Mouse (Mus musculus) heart, embryonic 15.5 days (tissue): ENCODE measurements around the gene Olfr401. TPM values are rescaled to one million over a fixed set of nuclear protein-coding genes. Genes with fewer than 3 reads are reported as not detected.
"Not testable (repeated sequence)": the region's sequence is repeated elsewhere in the genome, so short reads cannot be mapped to it uniquely, and the experiment has no call there.

Experiments
- ATAC-seq: fragments of 200-750 bp; cut with Nextera tagmentation; replicated peaks from 2 replicates; pipeline ENCODE4 v1.8.0; 2017; ENCODE audit warnings: low read depth, moderate TSS enrichment; ENCODE audit not compliant: insufficient number of reproducible peaks, insufficient read depth, low FRiP score
- H3K27ac ChIP-seq: fragments of 300-500 bp; sonication (generic); 2 replicates; pipeline ENCODE4 v1.5.1; 2015; ENCODE audit warnings: mild to moderate bottlenecking, inconsistent platforms
- H3K27me3 ChIP-seq: fragments of 300-500 bp; sonication (generic); 2 replicates; pipeline ENCODE4 v1.6.1; 2015; ENCODE audit warnings: inconsistent platforms
- H3K36me3 ChIP-seq: fragments of 300-500 bp; sonication (generic); 2 replicates; pipeline ENCODE4 v1.6.1; 2015; ENCODE audit warnings: mild to moderate bottlenecking, inconsistent platforms
- H3K4me1 ChIP-seq: fragments of 300-500 bp; sonication (generic); replicated peaks from 2 replicates; pipeline ENCODE4 v1.6.1; 2015; ENCODE audit warnings: inconsistent platforms
- H3K4me2 ChIP-seq: fragments of 300-500 bp; sonication (generic); 2 replicates; pipeline ENCODE4 v1.6.1; 2015; ENCODE audit warnings: inconsistent platforms, mild to moderate bottlenecking, moderate library complexity
- H3K4me3 ChIP-seq: fragments of 300-500 bp; sonication (generic); 2 replicates; pipeline ENCODE4 v1.5.1; 2015; ENCODE audit warnings: mild to moderate bottlenecking, inconsistent platforms
- H3K9ac ChIP-seq: fragments of 300-500 bp; sonication (generic); 2 replicates; pipeline ENCODE4 v1.6.1; 2015; ENCODE audit warnings: mild to moderate bottlenecking, inconsistent platforms
- H3K9me3 ChIP-seq: fragments of 300-500 bp; sonication (generic); replicated peaks from 2 replicates; pipeline ENCODE4 v1.6.1; 2016; ENCODE audit warnings: inconsistent platforms
- WGBS: fragments of 180-500 bp; shearing (Covaris S2); methylation state at CpG from one replicate; pipeline ENCODE4 v1.1.7; 2015; ENCODE audit warnings: mixed read lengths; 5-methylcytosine and 5-hydroxymethylcytosine counted together
- polyA plus RNA-seq: library from polyadenylated mRNA; unstranded; fragments of >200 nt; fragmentation: Nextera tagmentation; extraction: Ambion mirVana; gene quantifications from 2 replicates; pipeline ENCODE4 v1.2.1, GENCODE M21; 2015

The Olfr401 gene
- polyA plus RNA-seq, result not detected in 2 replicates

GRCm38 (mm10) chr11:74113412-74113811 is at the start of gene Olfr401:
Gene Olfr401 (plus strand): TSS chr11:74113712.
- Histone ChIP-seq H3K9ac (no peak within 1 kb of the TSS), H3K27ac (no peak within 1 kb of the TSS), H3K4me2 (no peak within 1 kb of the TSS), H3K9me3 (peaks cover 7% of the 10 kb centered on the region), H3K27me3 (no peaks in the 10 kb centered on the region), H3K36me3 (no peaks in the 10 kb centered on the region), H3K4me3 (no peak within 1 kb of the TSS), H3K4me1 (no peaks in the 10 kb centered on the region)
- no peak for ATAC-seq

GRCm38 (mm10) chr11:74069655-74070054 is 43.9 kb upstream of the Olfr401 start, which contains the start of gene Zfp616:
Gene Zfp616 (plus strand): TSS chr11:74069955.
- H3K4me3 ChIP-seq, result no peak within 1 kb of the TSS

GRCm38 (mm10) chr11:74100724-74101123 is 12.8 kb upstream of the Olfr401 start:
- Histone ChIP-seq H3K9me3 (no peaks in the 10 kb centered on the region), H3K4me2 (no peak overlapping the region), H3K27me3 (no peaks in the 10 kb centered on the region), H3K4me3 (no peak overlapping the region), H3K9ac (no peak overlapping the region), H3K27ac (no peak overlapping the region), H3K36me3 (no peaks in the 10 kb centered on the region), H3K4me1 (no peaks in the 10 kb centered on the region)
- no peak for ATAC-seq
- WGBS, result 61% methylated on average over 2 of the region's 2 CpGs

More at GRCm38 (mm10) chr11:74069655-74070054, 43.9 kb upstream of the Olfr401 start, which contains the start of gene Zfp616:
- no peaks in the 10 kb centered on the region for H3K36me3 ChIP-seq
- H3K27me3 ChIP-seq, result no peaks in the 10 kb centered on the region
- H3K9me3 ChIP-seq, result no peaks in the 10 kb centered on the region
- H3K4me1 ChIP-seq, result no peaks in the 10 kb centered on the region
- no peak within 1 kb of the TSS for H3K9ac ChIP-seq
- H3K27ac ChIP-seq, result no peak within 1 kb of the TSS
- 87% methylated on average over 1 of the region's 1 CpGs for WGBS
- ATAC-seq, result no peak
- no peak within 1 kb of the TSS for H3K4me2 ChIP-seq

- H3K9me3 ChIP-seq, result no peaks in the 10 kb centered on the region
- no peaks in the 10 kb centered on the region for H3K27me3 ChIP-seq
- no peak overlapping the region for H3K9ac ChIP-seq
- no peak overlapping the region for H3K4me3 ChIP-seq
- H3K4me2 ChIP-seq, result no peak overlapping the region
- ATAC-seq, result no peak
- WGBS, result 35% methylated on average over 2 of the region's 2 CpGs
- no peaks in the 10 kb centered on the region for H3K36me3 ChIP-seq
- no peaks in the 10 kb centered on the region for H3K4me1 ChIP-seq
- H3K27ac ChIP-seq, result no peak overlapping the region
Measured at GRCm38 (mm10) chr11:74101507-74101906, 12.0 kb upstream of the Olfr401 start.

- no peak overlapping the region for H3K9ac ChIP-seq
- WGBS, result 27% methylated on average over 5 of the region's 5 CpGs
- no peak overlapping the region for H3K4me3 ChIP-seq
- no peaks in the 10 kb centered on the region for H3K36me3 ChIP-seq
- H3K9me3 ChIP-seq, result peaks cover 7% of the 10 kb centered on the region; the same call in 1 of the 2 replicates
- H3K4me2 ChIP-seq, result no peak overlapping the region
- ATAC-seq, result no peak
- H3K27ac ChIP-seq, result no peak overlapping the region
- H3K27me3 ChIP-seq, result no peaks in the 10 kb centered on the region
- no peaks in the 10 kb centered on the region for H3K4me1 ChIP-seq
Measured at GRCm38 (mm10) chr11:74105066-74105465, 8.4 kb upstream of the Olfr401 start.

- H3K4me3 ChIP-seq, H3K4me1 ChIP-seq, H3K9me3 ChIP-seq, ATAC-seq, H3K4me2 ChIP-seq, H3K27ac ChIP-seq, H3K27me3 ChIP-seq, H3K36me3 ChIP-seq, H3K9ac ChIP-seq: not testable (repeated sequence)
- WGBS, result 19% methylated on average over 1 of the region's 1 CpGs
Measured at GRCm38 (mm10) chr11:74140001-74140400, 26.5 kb downstream of the Olfr401 start.

- no peak overlapping the region for H3K4me3 ChIP-seq
- ATAC-seq, result no peak
- H3K27me3 ChIP-seq, result no peaks in the 10 kb centered on the region
- no peak overlapping the region for H3K9ac ChIP-seq
- H3K4me1 ChIP-seq, result no peaks in the 10 kb centered on the region
- no peaks in the 10 kb centered on the region for H3K9me3 ChIP-seq
- H3K36me3 ChIP-seq, result no peaks in the 10 kb centered on the region
- H3K27ac ChIP-seq, result no peak overlapping the region
- no peak overlapping the region for H3K4me2 ChIP-seq
Measured at GRCm38 (mm10) chr11:74145866-74146265, 32.4 kb downstream of the Olfr401 start.

- Histone ChIP-seq H3K9me3 (no peaks in the 10 kb centered on the region; the same call in 1 of the 2 replicates), H3K9ac (no peak within 1 kb of the TSS), H3K4me2 (no peak within 1 kb of the TSS), H3K36me3 (no peaks in the 10 kb centered on the region), H3K27ac (no peak within 1 kb of the TSS), H3K4me3 (no peak within 1 kb of the TSS), H3K4me1 (no peaks in the 10 kb centered on the region), H3K27me3 (no peaks in the 10 kb centered on the region)
- ATAC-seq, result no peak
- WGBS, result 48% methylated on average over 3 of the region's 3 CpGs
Measured at GRCm38 (mm10) chr11:74153229-74153628, 39.7 kb downstream of the Olfr401 start, which contains the start of gene Olfr402. Gene Olfr402 (plus strand): TSS chr11:74153529.

GRCm38 (mm10) chr11:74168771-74169170 is 55.3 kb downstream of the Olfr401 start:
- Histone ChIP-seq H3K4me2 (no peak overlapping the region), H3K9ac (no peak overlapping the region), H3K36me3 (no peaks in the 10 kb centered on the region), H3K4me1 (no peaks in the 10 kb centered on the region), H3K27me3 (no peaks in the 10 kb centered on the region), H3K4me3 (no peak overlapping the region), H3K9me3 (no peaks in the 10 kb centered on the region), H3K27ac (no peak overlapping the region)
- no peak for ATAC-seq

Other genes starting within 250 kb of the Olfr401 start
- gene Olfr394, start 222.9 kb upstream of the Olfr401 start, polyA plus RNA-seq, result not detected in 2 replicates
- gene Olfr395, start 204.4 kb upstream of the Olfr401 start, polyA plus RNA-seq, result not detected in 2 replicates
- not detected in 2 replicates for gene Olfr23, start 177.0 kb upstream of the Olfr401 start, polyA plus RNA-seq
- gene Olfr397, start 152.9 kb upstream of the Olfr401 start, polyA plus RNA-seq, result not detected in 2 replicates
- not detected in 2 replicates for gene Olfr398, start 123.3 kb upstream of the Olfr401 start, polyA plus RNA-seq
- not detected in 2 replicates for gene Olfr139, start 57.2 kb upstream of the Olfr401 start, polyA plus RNA-seq
- not detected in 2 replicates for gene Olfr399, start 57.1 kb upstream of the Olfr401 start, polyA plus RNA-seq
- not detected in 2 replicates for gene Zfp616, start 43.8 kb upstream of the Olfr401 start, polyA plus RNA-seq
- not detected in 2 replicates for gene Olfr402, start 39.8 kb downstream of the Olfr401 start, polyA plus RNA-seq
- gene Olfr403, start 72.5 kb downstream of the Olfr401 start, polyA plus RNA-seq, result not detected in 2 replicates
- not detected in 2 replicates for gene Olfr43, start 97.7 kb downstream of the Olfr401 start, polyA plus RNA-seq
- gene Olfr406, start 146.1 kb downstream of the Olfr401 start, polyA plus RNA-seq, result not detected in 2 replicates
- not detected in 2 replicates for gene Olfr59, start 170.0 kb downstream of the Olfr401 start, polyA plus RNA-seq
- gene Olfr410, start 224.3 kb downstream of the Olfr401 start, polyA plus RNA-seq, result not detected in 2 replicates
- not detected in 2 replicates for gene Olfr411, start 238.9 kb downstream of the Olfr401 start, polyA plus RNA-seq
- not detected in 2 replicates for gene Olfr412, start 248.4 kb downstream of the Olfr401 start, polyA plus RNA-seq